Mouse (Mus musculus) CH12.LX (cell line): ENCODE measurements at regions not wholly inside any gene's neighbourhood (a gene's known extent, or its start where the extent isn't known, plus 50 kb on each side); places are given as distances from the start of the nearest gene placed in this dataset.
"Not testable (repeated sequence)": the region's sequence is repeated elsewhere in the genome, so short reads cannot be mapped to it uniquely, and the experiment has no call there.

Source experiments
- BHLHE40 ChIP-seq: IDR thresholded peaks from 2 replicates; pipeline ENCODE4 v1.6.1; 2011; ENCODE audit warnings: mild to moderate bottlenecking, low read depth, low read length, improper control_type of control experiment
- CTCF ChIP-seq, 2 experiments: IDR thresholded peaks in 1 of 2; conservative IDR thresholded peaks in 1 of 2; 2 replicates each; pipeline ENCODE4 v1.5.1; 2011 to 2012; ENCODE audit warnings: low read depth in 2 of 2, low read length in 2 of 2, improper control_type of control experiment in 1 of 2, inconsistent platforms in 1 of 2, mild to moderate bottlenecking in 1 of 2, moderate library complexity in 1 of 2
- E2F4 ChIP-seq: IDR thresholded peaks from 2 replicates; pipeline ENCODE4 v1.6.1; 2011; ENCODE audit warnings: low read depth, low read length, improper control_type of control experiment; ENCODE audit not compliant: insufficient replicate concordance
- EP300 ChIP-seq: IDR thresholded peaks from 2 replicates; pipeline ENCODE4 v1.6.1; 2011; ENCODE audit warnings: low read length, improper control_type of control experiment
- ETS1 ChIP-seq: conservative IDR thresholded peaks from 2 replicates; pipeline ENCODE4 v1.6.1; 2012; ENCODE audit warnings: low read depth, mild to moderate bottlenecking, inconsistent platforms, low read length, improper control_type of control experiment, moderate library complexity
- JUND ChIP-seq: conservative IDR thresholded peaks from 2 replicates; pipeline ENCODE4 v1.6.1; 2011; ENCODE audit warnings: low read depth, low read length, improper control_type of control experiment
- MAX ChIP-seq: IDR thresholded peaks from 2 replicates; pipeline ENCODE4 v1.6.1; 2011; ENCODE audit warnings: low read length, improper control_type of control experiment
- MAZ ChIP-seq: IDR thresholded peaks from 2 replicates; pipeline ENCODE4 v1.6.1; 2012; ENCODE audit warnings: low read depth, mild to moderate bottlenecking, inconsistent platforms, low read length, improper control_type of control experiment, moderate library complexity
- NELFE ChIP-seq: IDR thresholded peaks from 2 replicates; pipeline ENCODE4 v1.6.1; 2011; ENCODE audit warnings: low read depth, low read length, improper control_type of control experiment
- POLR2A ChIP-seq: IDR thresholded peaks from 2 replicates; pipeline ENCODE4 v1.6.1; 2011; ENCODE audit warnings: low read depth, mild to moderate bottlenecking, improper control_type of control experiment, low read length
- POLR2AphosphoS2 ChIP-seq: IDR thresholded peaks from 2 replicates; pipeline ENCODE4 v1.6.1; 2011; ENCODE audit warnings: low read depth, low read length, improper control_type of control experiment
- RAD21 ChIP-seq: IDR thresholded peaks from 2 replicates; pipeline ENCODE4 v1.6.1; 2011; ENCODE audit warnings: low read depth, mild to moderate bottlenecking, low read length, improper control_type of control experiment, moderate library complexity
- SIN3A ChIP-seq: IDR thresholded peaks from 2 replicates; pipeline ENCODE4 v1.6.1; 2012; ENCODE audit warnings: low read length, improper control_type of control experiment, inconsistent platforms
- TCF12 ChIP-seq: IDR thresholded peaks from 2 replicates; pipeline ENCODE4 v1.6.1; 2014; ENCODE audit warnings: low read depth, mild to moderate bottlenecking, inconsistent platforms, low read length, improper control_type of control experiment

DNA sequence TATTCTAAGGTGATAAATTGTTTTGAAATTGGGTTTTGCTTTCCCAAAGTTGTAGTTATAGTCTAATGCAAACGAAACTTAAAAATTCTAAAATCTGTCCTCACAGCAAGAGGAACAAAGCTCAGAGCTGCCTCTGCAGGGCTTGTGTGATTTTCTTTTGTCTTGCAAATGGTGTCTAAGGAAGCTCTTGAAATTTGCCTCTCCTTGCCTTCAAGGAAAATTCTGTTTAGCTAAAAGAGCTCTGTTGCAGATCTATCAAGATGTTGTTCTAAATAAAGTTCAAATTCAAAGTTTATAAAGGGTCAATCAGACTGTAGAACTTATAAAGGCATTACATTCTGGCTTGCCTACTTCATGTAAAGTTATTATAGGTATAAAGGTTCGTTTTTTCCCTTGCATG is 53.6 kb upstream of the Prl4a1 start:
- TF ChIP-seq MAX; TCF12; POLR2A; EP300; CTCF (conservative IDR thresholded peaks at IDR 0.05 in 1 of 2, IDR thresholded peaks at IDR 0.05 in 1 of 2; ENCODE audit: low read depth in 2 of 2, low read length in 2 of 2); E2F4; SIN3A; MAZ; NELFE; POLR2AphosphoS2; RAD21; JUND; ETS1; BHLHE40: not testable (repeated sequence)
